In genomic region chr15:77204951-77205350, GRCm38 (mm10) we compare ENCODE assay signal across 14 mouse cellular contexts.
DNase-seq lines count a peak whose midpoint lies in the region; ATAC-seq and TF ChIP-seq lines count a peak whose summit lies in the region.
"Had no signal": no experiment of that assay in that cellular context is flagged by ENCODE, and none has a peak within 500 bp of the region (broad histone marks: within the 10 kb centered on the region; RNA-seq: fewer than 3 reads in every experiment).

No protein-coding gene starts in this region.

- peak overlapping the region; percentile 97 for H3K27ac ChIP-seq in heart, embryonic 13.5 days (replicated peaks)
- 0 out of 2 replicates have a peak overlapping the region, but pooled peaks have one; percentile 14 for H3K27ac ChIP-seq in brown adipose tissue, adult 24 weeks (replicated peaks; ENCODE audit: low read depth, low read length)
- H3K27ac ChIP-seq in cerebellum, adult 2 months (ENCODE audit: insufficient read depth, low read length) = no peak overlapping the region
- H3K27ac ChIP-seq in heart, postnatal 0 days (ENCODE audit: low read depth) = peak overlapping the region; percentile 95
- H3K27ac ChIP-seq: forebrain, embryonic 10.5 days; hindbrain, embryonic 13.5 days had no signal

- ATAC-seq in heart, embryonic 13.5 days (ENCODE audit: extremely low read depth, insufficient number of reproducible peaks, low FRiP score, low TSS enrichment) = no peak
- ATAC-seq in heart, postnatal 0 days (ENCODE audit: insufficient read depth, low read depth) = no peak
- ATAC-seq in monocyte, adult 5-6 weeks (replicated peaks; ENCODE audit: insufficient number of reproducible peaks, low FRiP score, low TSS enrichment, poor library complexity, severe bottlenecking) = no peak

- no peak overlapping the region for H3K4me3 ChIP-seq in heart, embryonic 13.5 days
- no peak overlapping the region for H3K4me3 ChIP-seq in brown adipose tissue, adult 24 weeks (ENCODE audit: insufficient read depth, low read depth, low read length)
- no peak overlapping the region for H3K4me3 ChIP-seq in cerebellum, adult 2 months (replicated peaks; ENCODE audit: insufficient read depth, low read depth, low read length)
- H3K4me3 ChIP-seq in heart, postnatal 0 days (ENCODE audit: low read depth, low read length) = no peak overlapping the region
- H3K4me3 ChIP-seq: forebrain, embryonic 10.5 days; hindbrain, embryonic 13.5 days; limb, embryonic 15.5 days had no signal

- H3K4me2 ChIP-seq in heart, embryonic 13.5 days = no peak overlapping the region
- H3K4me2 ChIP-seq in heart, postnatal 0 days (ENCODE audit: low read depth, low read length) = no peak overlapping the region
- H3K4me2 ChIP-seq: hindbrain, embryonic 13.5 days; limb, embryonic 15.5 days had no signal

- H3K27me3 ChIP-seq in heart, embryonic 13.5 days (replicated peaks) = no peaks in the 10 kb centered on the region
- no peaks in the 10 kb centered on the region for H3K27me3 ChIP-seq in cerebellum, adult 2 months (ENCODE audit: control insufficient read depth, insufficient read depth, low read length)
- H3K27me3 ChIP-seq in heart, postnatal 0 days (ENCODE audit: control insufficient read depth, insufficient read depth, low read length) = no peaks in the 10 kb centered on the region
- H3K27me3 ChIP-seq: hindbrain, embryonic 13.5 days; limb, embryonic 15.5 days had no signal

- TF ChIP-seq EP300 in heart, postnatal 0 days (IDR thresholded peaks at IDR 0.05; ENCODE audit: low read depth) = no peak

- no peaks in the 10 kb centered on the region for H3K36me3 ChIP-seq in heart, embryonic 13.5 days
- no peaks in the 10 kb centered on the region for H3K36me3 ChIP-seq in heart, postnatal 0 days (replicated peaks; ENCODE audit: control insufficient read depth, insufficient read depth, low read length)
- H3K36me3 ChIP-seq: forebrain, embryonic 10.5 days; hindbrain, embryonic 13.5 days; limb, embryonic 15.5 days had no signal

- TF ChIP-seq POLR2A in cerebellum, adult 2 months (IDR thresholded peaks at IDR 0.05; ENCODE audit: borderline replicate concordance, insufficient read depth, low read length) = no peak

- H3K4me1 ChIP-seq in heart, embryonic 13.5 days = peaks cover 80% of the 10 kb centered on the region
- H3K4me1 ChIP-seq in brown adipose tissue, adult 24 weeks (ENCODE audit: control insufficient read depth, insufficient read depth, insufficient read length, low read length) = peaks cover 12% of the 10 kb centered on the region
- peaks cover 14% of the 10 kb centered on the region for H3K4me1 ChIP-seq in cerebellum, adult 2 months (ENCODE audit: control insufficient read depth, insufficient read depth, low read length)
- H3K4me1 ChIP-seq in heart, postnatal 0 days (ENCODE audit: control insufficient read depth, insufficient read depth) = peaks cover 56% of the 10 kb centered on the region

- 38% methylated on average over 7 of the region's 7 CpGs for WGBS in heart, embryonic 13.5 days
- WGBS in cerebellum, adult 2 months = 4% methylated on average over 7 of the region's 7 CpGs
- 40% methylated on average over 7 of the region's 7 CpGs for WGBS in heart, postnatal 0 days

- TF ChIP-seq CTCF in cerebellum, adult 2 months (IDR thresholded peaks at IDR 0.05; ENCODE audit: borderline replicate concordance, insufficient read depth, low read depth, low read length) = no peak
- no peak for TF ChIP-seq CTCF in heart, postnatal 0 days (IDR thresholded peaks at IDR 0.05; ENCODE audit: low read depth)

- H3K9me3 ChIP-seq in heart, embryonic 13.5 days = no peaks in the 10 kb centered on the region
- H3K9me3 ChIP-seq in heart, postnatal 0 days (replicated peaks; ENCODE audit: control insufficient read depth, low read length) = no peaks in the 10 kb centered on the region
- H3K9me3 ChIP-seq: forebrain, embryonic 10.5 days; hindbrain, embryonic 13.5 days; limb, embryonic 15.5 days had no signal

- no peak for DNase-seq in heart, adult 18-20 months
- DNase-seq in cerebellum, adult 2 months = peak; percentile 65 to 75
- DNase-seq in heart, postnatal 0 days (ENCODE audit: low spot score) = no peak
- DNase-seq in thymus, postnatal 10 days (ENCODE audit: low spot score in 2 of 2) = no peak
- DNase-seq: kidney, adult 18-20 months; kidney, postnatal 36 days; lung, postnatal 4 days; right cerebral cortex, postnatal 14 days had no signal

- peak overlapping the region; percentile 51 for H3K9ac ChIP-seq in heart, embryonic 13.5 days
- no peak overlapping the region for H3K9ac ChIP-seq in heart, postnatal 0 days (replicated peaks; ENCODE audit: low read depth, low read length)
- H3K9ac ChIP-seq: hindbrain, embryonic 13.5 days; limb, embryonic 15.5 days had no signal

Comparison
In these comparisons a context has a peak if more than half of its experiments do, and no peak if none do; other contexts are left out.
1. DNase-seq: peak in cerebellum, adult 2 months (2 of 2); none in heart, adult 18-20 months (0 of 2), heart, postnatal 0 days (single experiment) and thymus, postnatal 10 days (0 of 2).